Comparison of ENCODE assay signal across 33 mouse cellular contexts in the genomic region with DNA sequence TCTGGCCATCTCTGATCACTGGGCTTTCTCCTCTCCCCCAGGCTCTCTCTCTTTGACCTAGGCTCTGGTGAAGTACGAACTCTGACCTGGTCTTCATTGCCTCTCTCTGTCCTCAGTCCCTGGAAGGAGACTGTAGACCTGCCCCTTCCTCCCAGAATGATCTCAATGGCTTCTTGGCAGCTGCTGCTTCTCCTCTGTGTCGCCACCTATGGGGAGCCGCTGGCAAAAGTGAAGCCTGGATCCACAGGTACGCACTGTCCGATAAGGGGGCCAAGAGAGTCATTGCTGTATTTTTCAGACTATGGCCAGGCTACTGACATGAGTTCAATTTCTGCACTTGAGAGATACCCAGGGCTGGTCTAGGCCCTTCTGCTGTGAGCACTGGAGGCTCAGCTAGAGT. TPM values are rescaled to one million over a fixed set of nuclear protein-coding genes. Genes with fewer than 3 reads are reported as not detected.
DNase-seq lines count a peak whose midpoint lies in the region; ATAC-seq and TF ChIP-seq lines count a peak whose summit lies in the region.
"Had no signal": no experiment of that assay in that cellular context is flagged by ENCODE, and none has a peak within 500 bp of the region (broad histone marks: within the 10 kb centered on the region; RNA-seq: fewer than 3 reads in every experiment).

No protein-coding gene starts in this region.

- no peak overlapping the region for H3K4me3 ChIP-seq in kidney, postnatal 0 days (replicated peaks; ENCODE audit: low read depth, low read length)
- H3K4me3 ChIP-seq in lung, postnatal 0 days (ENCODE audit: low read depth, low read length) = no peak overlapping the region
- H3K4me3 ChIP-seq: embryonic facial prominence, embryonic 13.5 days; hindbrain, embryonic 10.5 days; hindbrain, embryonic 15.5 days had no signal

- no peak for DNase-seq in kidney, postnatal 0 days (ENCODE audit: low spot score)
- no peak for DNase-seq in kidney, adult 8-10 months
- DNase-seq in lung, postnatal 0 days (ENCODE audit: low spot score) = no peak
- DNase-seq in lung, adult 18-20 months = no peak
- peak; percentile 50 for DNase-seq in ES-CJ7 (ENCODE audit: low read depth, low spot score)
- no peak for DNase-seq in cerebellum, adult 8-10 months
- DNase-seq: adrenal gland, postnatal 25 days; cerebellum, adult 11-12 months; cerebellum, postnatal 10 days; gastrocnemius, postnatal 14 days; heart, postnatal 14 days; kidney, adult 2 months; kidney, postnatal 10 days; layer of hippocampus, postnatal 36 days; left cerebral cortex, postnatal 4 days; lung, adult 2 months; lung, postnatal 36 days; thymus, adult 18-20 months; thymus, postnatal 36 days had no signal

- H3K27me3 ChIP-seq in kidney, postnatal 0 days (ENCODE audit: insufficient read depth, low read length) = no peaks in the 10 kb centered on the region
- H3K27me3 ChIP-seq in lung, postnatal 0 days (replicated peaks; ENCODE audit: insufficient read depth, low read length) = no peaks in the 10 kb centered on the region

- H3K9ac ChIP-seq in kidney, postnatal 0 days (ENCODE audit: low read depth, low read length) = no peak overlapping the region
- H3K9ac ChIP-seq in lung, postnatal 0 days (replicated peaks; ENCODE audit: low read depth) = no peak overlapping the region
- H3K9ac ChIP-seq: embryonic facial prominence, embryonic 13.5 days; hindbrain, embryonic 15.5 days had no signal

- no peak for ATAC-seq in kidney, postnatal 0 days (replicated peaks; ENCODE audit: low FRiP score, low read depth)
- ATAC-seq in lung, postnatal 0 days = no peak
- ATAC-seq in CD4-positive, CD25-positive, alpha-beta regulatory T cell, adult 4 months = no peak
- ATAC-seq: forebrain, embryonic 16.5 days; inflammation-experienced regulatory T-cells, adult 6 months; Patski had no signal

- H3K4me1 ChIP-seq in kidney, postnatal 0 days (replicated peaks; ENCODE audit: insufficient read depth, low read length) = peaks cover 6% of the 10 kb centered on the region
- H3K4me1 ChIP-seq in lung, postnatal 0 days (ENCODE audit: insufficient read depth, low read depth, low read length) = peaks cover 17% of the 10 kb centered on the region; the same call in 1 of the 2 replicates

- no peaks in the 10 kb centered on the region for H3K9me3 ChIP-seq in kidney, postnatal 0 days (replicated peaks; ENCODE audit: low read length)
- no peaks in the 10 kb centered on the region for H3K9me3 ChIP-seq in lung, postnatal 0 days (ENCODE audit: low read length)
- H3K9me3 ChIP-seq: embryonic facial prominence, embryonic 13.5 days; hindbrain, embryonic 10.5 days; hindbrain, embryonic 15.5 days had no signal

- WGBS in kidney, postnatal 0 days = 66% methylated on average over 5 of the region's 5 CpGs
- WGBS in lung, postnatal 0 days = 63% methylated on average over 5 of the region's 5 CpGs

- TF ChIP-seq CTCF in kidney, postnatal 0 days (IDR thresholded peaks at IDR 0.05; ENCODE audit: low read depth) = peak; percentile 36; the same call in 1 of the 2 replicates
- peak; percentile 33; the same call in 1 of the 2 replicates for TF ChIP-seq CTCF in lung, postnatal 0 days (IDR thresholded peaks at IDR 0.05)

- H3K27ac ChIP-seq in kidney, postnatal 0 days = no peak overlapping the region
- H3K27ac ChIP-seq in lung, postnatal 0 days (ENCODE audit: low read length) = no peak overlapping the region
- H3K27ac ChIP-seq: embryonic facial prominence, embryonic 13.5 days; hindbrain, embryonic 10.5 days; hindbrain, embryonic 15.5 days had no signal

- no peaks in the 10 kb centered on the region for H3K36me3 ChIP-seq in kidney, postnatal 0 days (ENCODE audit: insufficient read depth, low read length)
- H3K36me3 ChIP-seq in lung, postnatal 0 days (ENCODE audit: insufficient read depth, low read length) = no peaks in the 10 kb centered on the region
- H3K36me3 ChIP-seq: embryonic facial prominence, embryonic 13.5 days; hindbrain, embryonic 10.5 days; hindbrain, embryonic 15.5 days had no signal

- no peak overlapping the region for H3K4me2 ChIP-seq in kidney, postnatal 0 days (ENCODE audit: low read length)
- H3K4me2 ChIP-seq in lung, postnatal 0 days (replicated peaks; ENCODE audit: low read depth, low read length) = no peak overlapping the region
- H3K4me2 ChIP-seq: embryonic facial prominence, embryonic 13.5 days; hindbrain, embryonic 15.5 days; midbrain, embryonic 11.5 days had no signal

- no peak for TF ChIP-seq EP300 in lung, postnatal 0 days (IDR thresholded peaks at IDR 0.05)

RNA-seq across cellular contexts. Expression of gene Kiss1, which starts 5.4 kb away (rescaled TPM):
- polyA plus RNA-seq in kidney, postnatal 0 days (2015; fragmentation: Nextera tagmentation; extraction: Ambion mirVana) = not detected in 2 replicates
- 15.2 and 19.2 TPM in 2 replicates for polyA plus RNA-seq in lung, postnatal 0 days (2015; fragmentation: Nextera tagmentation; extraction: Ambion mirVana)
- not detected for polyA plus RNA-seq in CD4-positive, CD25-positive, alpha-beta regulatory T cell, adult 4 months (2017; shearing (Covaris generic))
- polyA plus RNA-seq: embryonic facial prominence, embryonic 13.5 days; heart, embryonic 14.5 days; hindbrain, embryonic 10.5 days; inflammation-experienced regulatory T-cells, adult 6 months; kidney, adult 2 months; large intestine, adult 2 months; limb, embryonic 14.5 days; midbrain, embryonic 11.5 days; neural tube, embryonic 14.5 days; Patski; stomach, embryonic 16.5 days had no signal

RNA-seq across cellular contexts. Expression of gene Golt1a, which starts 17.5 kb away (rescaled TPM):
- polyA plus RNA-seq in kidney, postnatal 0 days (2015; fragmentation: Nextera tagmentation; extraction: Ambion mirVana) = 15.4 and 20.6 TPM in 2 replicates
- 0.26 and 1.2 TPM in 2 replicates for polyA plus RNA-seq in lung, postnatal 0 days (2015; fragmentation: Nextera tagmentation; extraction: Ambion mirVana)
- polyA plus RNA-seq in CD4-positive, CD25-positive, alpha-beta regulatory T cell, adult 4 months (2017; shearing (Covaris generic)) = not detected
- polyA plus RNA-seq: embryonic facial prominence, embryonic 13.5 days; forebrain, embryonic 11.5 days; forebrain, embryonic 16.5 days; heart, embryonic 14.5 days; hindbrain, embryonic 10.5 days; hindbrain, embryonic 15.5 days; inflammation-experienced regulatory T-cells, adult 6 months; limb, embryonic 14.5 days; midbrain, embryonic 11.5 days; neural tube, embryonic 14.5 days had no signal

RNA-seq across cellular contexts. Expression of gene Ren1, which starts 23.2 kb away (rescaled TPM):
- 463 and 484 TPM in 2 replicates for polyA plus RNA-seq in kidney, postnatal 0 days (2015; fragmentation: Nextera tagmentation; extraction: Ambion mirVana)
- 0.61 and 1.3 TPM in 2 replicates for polyA plus RNA-seq in lung, postnatal 0 days (2015; fragmentation: Nextera tagmentation; extraction: Ambion mirVana)
- not detected for polyA plus RNA-seq in CD4-positive, CD25-positive, alpha-beta regulatory T cell, adult 4 months (2017; shearing (Covaris generic))
- polyA plus RNA-seq: forebrain, embryonic 11.5 days; forebrain, embryonic 16.5 days; heart, embryonic 14.5 days; inflammation-experienced regulatory T-cells, adult 6 months; midbrain, embryonic 11.5 days; Patski had no signal

RNA-seq across cellular contexts. Expression of gene Etnk2, which starts 36.3 kb away (rescaled TPM):
- 4.4 and 5.1 TPM in 2 replicates for polyA plus RNA-seq in kidney, postnatal 0 days (2015; fragmentation: Nextera tagmentation; extraction: Ambion mirVana)
- polyA plus RNA-seq in lung, postnatal 0 days (2015; fragmentation: Nextera tagmentation; extraction: Ambion mirVana) = 0.77 and 0.81 TPM in 2 replicates
- polyA plus RNA-seq in CD4-positive, CD25-positive, alpha-beta regulatory T cell, adult 4 months (2017; shearing (Covaris generic)) = not detected
- polyA plus RNA-seq: inflammation-experienced regulatory T-cells, adult 6 months had no signal

Comparison
In these comparisons a context has a peak if more than half of its experiments do, and no peak if none do; other contexts are left out.
1. RNA of gene Kiss1, which starts 5.4 kb away (polyA plus RNA-seq): 15.2 to 19.2 TPM in lung, postnatal 0 days; not detected in CD4-positive, CD25-positive, alpha-beta regulatory T cell, adult 4 months and not detected in kidney, postnatal 0 days; every median in the first group is over 10 times any median in the second.
2. RNA of gene Ren1, which starts 23.2 kb away (polyA plus RNA-seq): 463 to 484 TPM in kidney, postnatal 0 days; 0.61 to 1.3 TPM in lung, postnatal 0 days and not detected in CD4-positive, CD25-positive, alpha-beta regulatory T cell, adult 4 months; every median in the first group is over 100 times any median in the second.